Mouse (Mus musculus): ENCODE measurements around the gene Cul9. TPM values are rescaled to one million over a fixed set of nuclear protein-coding genes. Genes with fewer than 3 reads are reported as not detected.

The Cul9 gene
- polyA plus RNA-seq, 1 experiment, result 5.8 TPM

GRCm38 (mm10) chr17:46487431-46487830 lies 58.8 kb downstream of the Cul9 start, which contains the start of gene Ttbk1:
Ttbk1 (minus strand) TSS chr17:46487675.
- peaks cover 30% of the 10 kb centered on the region for H3K27me3 ChIP-seq (ENCODE audit: control insufficient read depth, insufficient read depth, low read length)
- no peaks in the 10 kb centered on the region for H3K36me3 ChIP-seq (ENCODE audit: control insufficient read depth, insufficient read depth, low read length)
- TF ChIP-seq CTCF (IDR thresholded peaks at IDR 0.05; ENCODE audit: extremely low read depth, insufficient read length, insufficient replicate concordance, low read depth, low read length) (no peak), POLR2A (IDR thresholded peaks at IDR 0.05; ENCODE audit: low read depth, low read length) (no peak)
- 2% methylated on average over 28 of the region's 49 CpGs for WGBS
- H3K27ac ChIP-seq (ENCODE audit: insufficient read depth, low read depth, low read length), result no peak within 1 kb of the TSS
- peak within 1 kb of the TSS; percentile 17; the same call in 1 of the 2 replicates for H3K4me3 ChIP-seq (ENCODE audit: low read depth, low read length)
- H3K4me1 ChIP-seq (ENCODE audit: control insufficient read depth, insufficient read depth, insufficient read length, low read length), result peaks cover 6% of the 10 kb centered on the region; the same call in 1 of the 2 replicates

- TF ChIP-seq POLR2A (IDR thresholded peaks at IDR 0.05; ENCODE audit: low read depth, low read length) (no peak), CTCF (IDR thresholded peaks at IDR 0.05; ENCODE audit: extremely low read depth, insufficient read length, insufficient replicate concordance, low read depth, low read length) (no peak)
- Histone ChIP-seq H3K4me1 (ENCODE audit: control insufficient read depth, insufficient read depth, insufficient read length, low read length) (peaks cover 6% of the 10 kb centered on the region; the same call in 1 of the 2 replicates), H3K4me3 (ENCODE audit: low read depth, low read length) (no peak overlapping the region), H3K36me3 (ENCODE audit: control insufficient read depth, insufficient read depth, low read length) (no peaks in the 10 kb centered on the region), H3K27me3 (ENCODE audit: control insufficient read depth, insufficient read depth, low read length) (peaks cover 30% of the 10 kb centered on the region), H3K27ac (ENCODE audit: insufficient read depth, low read depth, low read length) (no peak overlapping the region)
- WGBS, result 7% methylated on average over 22 of the region's 22 CpGs
These were observed 59.2 kb downstream of the Cul9 start for GRCm38 (mm10) chr17:46486995-46487394.

- TF ChIP-seq CTCF (IDR thresholded peaks at IDR 0.05; ENCODE audit: extremely low read depth, insufficient read length, insufficient replicate concordance, low read depth, low read length), result no peak
- no peak for TF ChIP-seq POLR2A (IDR thresholded peaks at IDR 0.05; ENCODE audit: low read depth, low read length)
- Histone ChIP-seq H3K4me1 (ENCODE audit: control insufficient read depth, insufficient read depth, insufficient read length, low read length) (peaks cover 6% of the 10 kb centered on the region; the same call in 1 of the 2 replicates), H3K36me3 (ENCODE audit: control insufficient read depth, insufficient read depth, low read length) (no peaks in the 10 kb centered on the region), H3K4me3 (ENCODE audit: low read depth, low read length) (no peak overlapping the region), H3K27ac (ENCODE audit: insufficient read depth, low read depth, low read length) (no peak overlapping the region), H3K27me3 (ENCODE audit: control insufficient read depth, insufficient read depth, low read length) (peaks cover 30% of the 10 kb centered on the region)
- 19% methylated on average over 6 of the region's 6 CpGs for WGBS
These were observed 61.7 kb downstream of the Cul9 start for GRCm38 (mm10) chr17:46484461-46484875.

GRCm38 (mm10) chr17:46484021-46484431 lies 62.2 kb downstream of the Cul9 start:
- no peaks in the 10 kb centered on the region for H3K36me3 ChIP-seq (ENCODE audit: control insufficient read depth, insufficient read depth, low read length)
- peaks cover 30% of the 10 kb centered on the region for H3K27me3 ChIP-seq (ENCODE audit: control insufficient read depth, insufficient read depth, low read length)
- H3K27ac ChIP-seq (ENCODE audit: insufficient read depth, low read depth, low read length), result no peak overlapping the region
- TF ChIP-seq CTCF (IDR thresholded peaks at IDR 0.05; ENCODE audit: extremely low read depth, insufficient read length, insufficient replicate concordance, low read depth, low read length) (no peak), POLR2A (IDR thresholded peaks at IDR 0.05; ENCODE audit: low read depth, low read length) (no peak)
- peaks cover 6% of the 10 kb centered on the region; the same call in 1 of the 2 replicates for H3K4me1 ChIP-seq (ENCODE audit: control insufficient read depth, insufficient read depth, insufficient read length, low read length)
- WGBS, result 3% methylated on average over 13 of the region's 13 CpGs
- H3K4me3 ChIP-seq (ENCODE audit: low read depth, low read length), result peak overlapping the region; percentile 51

- Histone ChIP-seq H3K4me3 (ENCODE audit: low read depth, low read length) (peak overlapping the region; percentile 51), H3K27me3 (ENCODE audit: control insufficient read depth, insufficient read depth, low read length) (peaks cover 30% of the 10 kb centered on the region), H3K27ac (ENCODE audit: insufficient read depth, low read depth, low read length) (no peak overlapping the region)
These were observed 62.6 kb downstream of the Cul9 start for GRCm38 (mm10) chr17:46483561-46484001.

GRCm38 (mm10) chr17:46477286-46477685 lies 68.9 kb downstream of the Cul9 start:
- H3K4me3 ChIP-seq (ENCODE audit: low read depth, low read length), result no peak overlapping the region
- H3K27me3 ChIP-seq (ENCODE audit: control insufficient read depth, insufficient read depth, low read length), result no peaks in the 10 kb centered on the region
- H3K27ac ChIP-seq (ENCODE audit: insufficient read depth, low read depth, low read length), result no peak overlapping the region
- H3K4me1 ChIP-seq (ENCODE audit: control insufficient read depth, insufficient read depth, insufficient read length, low read length), result no peaks in the 10 kb centered on the region
- TF ChIP-seq POLR2A (IDR thresholded peaks at IDR 0.05; ENCODE audit: low read depth, low read length), result no peak
- TF ChIP-seq CTCF (IDR thresholded peaks at IDR 0.05; ENCODE audit: extremely low read depth, insufficient read length, insufficient replicate concordance, low read depth, low read length), result no peak
- WGBS, result 85% methylated on average over 15 of the region's 15 CpGs
- no peaks in the 10 kb centered on the region for H3K36me3 ChIP-seq (ENCODE audit: control insufficient read depth, insufficient read depth, low read length)

More at GRCm38 (mm10) chr17:46483561-46484001, 62.6 kb downstream of the Cul9 start:
- TF ChIP-seq POLR2A (IDR thresholded peaks at IDR 0.05; ENCODE audit: low read depth, low read length) (no peak), CTCF (IDR thresholded peaks at IDR 0.05; ENCODE audit: extremely low read depth, insufficient read length, insufficient replicate concordance, low read depth, low read length) (0 out of 2 replicates have a peak, but pooled peaks have one; percentile 3)
- 4% methylated on average over 16 of the region's 16 CpGs for WGBS
- H3K4me1 ChIP-seq (ENCODE audit: control insufficient read depth, insufficient read depth, insufficient read length, low read length), result peaks cover 6% of the 10 kb centered on the region; the same call in 1 of the 2 replicates
- no peaks in the 10 kb centered on the region for H3K36me3 ChIP-seq (ENCODE audit: control insufficient read depth, insufficient read depth, low read length)

- Histone ChIP-seq H3K36me3 (ENCODE audit: control insufficient read depth, insufficient read depth, low read length) (no peaks in the 10 kb centered on the region), H3K27me3 (ENCODE audit: control insufficient read depth, insufficient read depth, low read length) (no peaks in the 10 kb centered on the region), H3K27ac (ENCODE audit: insufficient read depth, low read depth, low read length) (no peak overlapping the region), H3K4me3 (ENCODE audit: low read depth, low read length) (no peak overlapping the region), H3K4me1 (ENCODE audit: control insufficient read depth, insufficient read depth, insufficient read length, low read length) (no peaks in the 10 kb centered on the region)
- TF ChIP-seq CTCF (IDR thresholded peaks at IDR 0.05; ENCODE audit: extremely low read depth, insufficient read length, insufficient replicate concordance, low read depth, low read length), result no peak
- no peak for TF ChIP-seq POLR2A (IDR thresholded peaks at IDR 0.05; ENCODE audit: low read depth, low read length)
- WGBS, result 51% methylated on average over 8 of the region's 8 CpGs
These were observed 69.6 kb downstream of the Cul9 start for GRCm38 (mm10) chr17:46476601-46477000.
